ENCODE assay signal across 8 mouse cellular contexts in the genomic region with DNA sequence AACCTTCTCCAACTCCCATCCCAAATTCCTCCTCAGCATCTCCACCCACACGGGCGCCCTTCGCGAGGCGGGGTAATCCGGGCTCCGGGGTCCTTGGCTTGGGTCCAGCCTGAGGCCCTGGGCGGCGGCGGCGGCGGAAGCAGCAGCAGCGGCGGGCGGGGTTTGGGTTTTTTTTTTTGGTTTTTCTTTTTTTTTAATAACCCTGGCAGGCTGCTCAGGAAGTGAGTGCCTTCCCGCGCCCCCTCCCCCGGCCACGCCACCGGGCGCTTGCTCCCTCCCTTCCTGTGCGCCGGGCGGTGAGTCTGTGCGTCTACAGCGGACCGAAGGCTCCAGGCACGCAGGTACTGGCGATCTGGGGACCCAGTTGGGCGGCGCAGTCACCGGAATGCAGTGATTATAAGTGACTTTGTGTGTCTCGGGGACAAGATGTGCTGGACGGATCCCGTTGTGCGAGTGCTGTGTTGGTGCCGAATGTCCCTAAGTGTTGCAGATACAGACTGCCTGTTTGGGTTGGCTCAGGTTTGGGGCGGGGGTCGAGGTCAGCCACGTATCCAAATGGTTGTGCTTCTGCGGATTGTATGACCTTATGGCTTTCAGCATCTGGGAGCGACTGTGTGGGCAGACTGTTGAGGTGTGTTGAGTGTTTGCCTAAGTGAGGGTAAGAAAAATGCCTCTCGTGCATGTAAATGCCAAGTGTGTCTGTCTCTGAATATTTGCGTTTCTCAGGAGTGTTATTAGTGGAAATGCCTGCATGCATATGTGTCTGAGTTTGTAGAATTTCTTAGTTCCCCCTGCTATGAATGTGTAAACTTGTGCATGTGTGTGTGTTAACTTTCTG. TPM values are rescaled to one million over a fixed set of nuclear protein-coding genes. Genes with fewer than 3 reads are reported as not detected.
DNase-seq lines count a peak whose midpoint lies in the region; ATAC-seq and TF ChIP-seq lines count a peak whose summit lies in the region.

A gene (plus strand): TSS at position 287 of the 838 bp plus-strand sequence.

- peak within 1 kb of the TSS; percentile 70 for H3K27ac ChIP-seq in intestine, embryonic 15.5 days
- peak within 1 kb of the TSS; percentile 47; the same call in 1 of the 2 replicates for H3K27ac ChIP-seq in midbrain, embryonic 11.5 days (ENCODE audit: low read depth, low read length)
- peak within 1 kb of the TSS; percentile 52 for H3K27ac ChIP-seq in small intestine, adult 2 months (ENCODE audit: insufficient read depth, low read depth, low read length)

- peak within 1 kb of the TSS; percentile 61 for H3K4me3 ChIP-seq in intestine, embryonic 15.5 days (replicated peaks)
- peak within 1 kb of the TSS; percentile 64 for H3K4me3 ChIP-seq in midbrain, embryonic 11.5 days (ENCODE audit: low read depth, low read length)
- peak within 1 kb of the TSS; percentile 79 for H3K4me3 ChIP-seq in small intestine, adult 2 months (ENCODE audit: low read depth, low read length)

- H3K27me3 ChIP-seq in intestine, embryonic 15.5 days (replicated peaks): no peaks in the 10 kb centered on the region
- no peaks in the 10 kb centered on the region for H3K27me3 ChIP-seq in midbrain, embryonic 11.5 days (ENCODE audit: control insufficient read depth, insufficient read depth, low read length)
- no peaks in the 10 kb centered on the region for H3K27me3 ChIP-seq in small intestine, adult 2 months (ENCODE audit: control insufficient read depth, insufficient read depth, low read length)

- no peaks in the 10 kb centered on the region for H3K9me3 ChIP-seq in intestine, embryonic 15.5 days
- no peaks in the 10 kb centered on the region for H3K9me3 ChIP-seq in midbrain, embryonic 11.5 days (ENCODE audit: control insufficient read depth, low read length)

- ATAC-seq in intestine, embryonic 15.5 days: peak; percentile 85
- ATAC-seq in midbrain, embryonic 11.5 days (ENCODE audit: low FRiP score): peak; percentile 78

- peak; percentile 50 for TF ChIP-seq POLR2A in small intestine, adult 2 months (IDR thresholded peaks at IDR 0.05; ENCODE audit: low read depth, low read length)

- peak within 1 kb of the TSS; percentile 72 for H3K9ac ChIP-seq in intestine, embryonic 15.5 days
- peak within 1 kb of the TSS; percentile 79 for H3K9ac ChIP-seq in midbrain, embryonic 11.5 days (ENCODE audit: low read length)

- H3K36me3 ChIP-seq in intestine, embryonic 15.5 days: no peaks in the 10 kb centered on the region; the same call in 1 of the 2 replicates
- peaks cover 3% of the 10 kb centered on the region for H3K36me3 ChIP-seq in midbrain, embryonic 11.5 days (ENCODE audit: control insufficient read depth, insufficient read depth, low read length)
- no peaks in the 10 kb centered on the region; the same call in 1 of the 2 replicates for H3K36me3 ChIP-seq in small intestine, adult 2 months (ENCODE audit: control insufficient read depth, insufficient read depth, low read length)

- no peak for TF ChIP-seq CTCF in small intestine, adult 2 months (IDR thresholded peaks at IDR 0.05; ENCODE audit: extremely low read depth, insufficient read length, insufficient replicate concordance, low read depth, low read length)

- peaks cover 20% of the 10 kb centered on the region for H3K4me1 ChIP-seq in intestine, embryonic 15.5 days (replicated peaks)
- H3K4me1 ChIP-seq in midbrain, embryonic 11.5 days (ENCODE audit: control insufficient read depth, insufficient read depth, low read length): peaks cover 10% of the 10 kb centered on the region
- peaks cover 6% of the 10 kb centered on the region for H3K4me1 ChIP-seq in small intestine, adult 2 months (ENCODE audit: control insufficient read depth, insufficient read depth, insufficient read length, low read length)

- H3K4me2 ChIP-seq in intestine, embryonic 15.5 days (replicated peaks): peak within 1 kb of the TSS; percentile 79
- peak within 1 kb of the TSS; percentile 59 for H3K4me2 ChIP-seq in midbrain, embryonic 11.5 days

- DNase-seq in adipocyte (ENCODE audit: low spot score): peak; percentile 73
- DNase-seq in embryo, embryonic 10 days (ENCODE audit: low spot score): peak; percentile 77
- peak; percentile 64 to 71 for DNase-seq in gastrocnemius, postnatal 36 days
- DNase-seq in left cerebral cortex, postnatal 4 days: peak; percentile 85
- DNase-seq in midbrain, embryonic 11.5 days (ENCODE audit: low spot score, missing footprints): peak; percentile 96
- no peak for DNase-seq in c-Kit-positive CD71-positive TER-119-positive erythroid progenitor cells, embryonic 14.5 days (ENCODE audit: low spot score)

- under 1% methylated on average over 44 of the region's 44 CpGs for WGBS in intestine, embryonic 15.5 days
- WGBS in midbrain, embryonic 11.5 days: under 1% methylated on average over 42 of the region's 44 CpGs
- WGBS in small intestine, adult 2 months: 1% methylated on average over 44 of the region's 44 CpGs

- intact Hi-C loops in gastrocnemius, postnatal 36 days (cut with DNase I): no loop called here
- intact Hi-C loops in left cerebral cortex, postnatal 4 days (cut with DNase I): no loop called here

RNA-seq across cellular contexts. Expression of the gene that starts here (rescaled TPM):
- 1 to 10 TPM; 8.0 to 9.4 TPM for total RNA-seq in gastrocnemius, postnatal 36 days (2021)
- polyA plus RNA-seq in intestine, embryonic 15.5 days (2015; fragmentation: Nextera tagmentation; extraction: Ambion mirVana): 37.6 and 42.1 TPM in 2 replicates
- 10 to 100 TPM; 63.9 to 64.7 TPM for total RNA-seq in left cerebral cortex, postnatal 4 days (2021)
- polyA plus RNA-seq in midbrain, embryonic 11.5 days (2014; fragmentation: Nextera tagmentation; extraction: Ambion mirVana): 22.7 and 25.9 TPM in 2 replicates
- polyA plus RNA-seq in small intestine, adult 2 months (2012; rRNA removed): 22.9 and 28.2 TPM in 2 replicates

Comparison
In these comparisons a context has a peak if more than half of its experiments do, and no peak if none do; other contexts are left out.
1. RNA of the gene that starts here (total RNA-seq): 63.9 to 64.7 TPM in left cerebral cortex, postnatal 4 days; 8.0 to 9.4 TPM in gastrocnemius, postnatal 36 days; every median in the first group is over 4 times any median in the second.
2. Peak in every context shown above with its lines, with median percentiles within 50 percentile points of each other: H3K27ac ChIP-seq and H3K4me3 ChIP-seq.